Mouse (Mus musculus): ENCODE measurements at regions not wholly inside any gene's neighbourhood (a gene's known extent, or its start where the extent isn't known, plus 50 kb on each side); places are given as distances from the start of the nearest gene placed in this dataset.
"Not testable (repeated sequence)": the region's sequence is repeated elsewhere in the genome, so short reads cannot be mapped to it uniquely, and the experiment has no call there.

DNA sequence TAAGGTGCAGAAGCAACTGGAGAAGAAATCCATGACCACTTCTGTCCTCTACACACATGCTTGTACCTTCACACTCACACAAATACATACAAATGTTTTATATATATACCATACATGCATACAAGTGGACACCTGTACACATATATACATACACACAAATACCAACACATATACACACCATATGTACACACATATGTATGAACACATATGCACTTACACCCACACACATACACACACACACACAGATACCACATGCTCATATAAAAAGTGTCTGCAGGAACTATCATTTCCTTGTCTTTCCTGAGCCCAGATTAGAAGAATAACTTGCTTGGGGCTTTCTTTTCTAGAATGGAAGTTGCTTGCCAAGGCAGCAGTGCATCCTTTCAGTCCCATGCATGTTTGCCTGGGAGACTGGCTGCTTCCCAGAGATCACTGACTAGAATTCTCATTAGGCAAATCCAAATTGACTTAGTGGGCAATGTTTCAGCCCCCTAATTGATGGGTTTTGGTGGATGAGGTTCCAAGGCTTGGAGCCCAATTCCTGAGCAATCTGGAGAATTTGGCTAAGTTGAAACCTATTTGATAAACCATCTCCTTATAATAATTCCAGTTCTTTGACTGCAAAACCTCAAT, 169.2 kb upstream of the Hddc2 start:
- DNase-seq (ENCODE audit: low spot score) = no peak

DNA sequence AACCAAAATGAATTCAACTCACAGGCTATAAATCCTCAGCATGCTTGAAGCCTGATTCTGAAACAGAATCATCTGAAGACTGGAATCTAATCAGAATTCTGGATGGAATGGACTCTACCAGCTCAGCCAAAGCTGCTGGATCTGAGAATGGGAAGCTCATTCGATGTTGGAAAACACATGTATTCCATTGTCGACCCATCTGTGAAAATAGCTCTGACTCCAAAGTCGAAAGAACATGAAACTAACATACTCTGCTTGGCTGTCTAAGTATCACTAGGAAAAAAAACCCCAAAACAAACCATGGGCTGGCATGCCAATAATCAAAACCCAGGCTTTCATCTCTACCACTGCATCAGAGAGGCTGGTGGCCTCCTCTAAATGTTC, 168.7 kb upstream of the Hddc2 start:
- no peak for DNase-seq (ENCODE audit: low spot score)

DNA sequence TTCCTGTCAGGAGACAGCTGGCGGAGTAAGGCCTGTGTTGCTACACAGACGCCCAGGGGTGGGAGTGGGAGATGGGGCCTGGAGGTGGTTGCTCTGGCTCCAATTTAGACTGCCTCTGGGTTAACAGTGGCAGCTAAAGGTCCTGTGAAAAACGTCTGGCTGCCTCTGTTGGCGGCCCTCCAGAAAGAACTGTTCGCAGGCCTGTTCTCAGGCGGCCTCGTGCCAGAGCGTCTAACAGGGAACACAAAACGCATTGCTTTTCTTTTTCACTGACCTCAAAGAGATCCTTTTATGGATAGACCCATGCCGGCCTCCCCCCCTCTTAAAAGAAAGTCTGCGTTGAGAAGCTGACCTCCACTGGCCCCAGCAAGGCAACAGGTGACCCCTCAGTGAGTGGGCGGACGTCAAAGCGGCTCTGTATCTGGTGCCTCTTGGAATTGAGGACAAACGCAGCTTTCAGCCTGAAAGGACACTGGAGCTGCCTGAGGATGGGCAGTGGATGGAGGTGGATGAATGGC, 140.0 kb upstream of the Hddc2 start:
- DNase-seq (ENCODE audit: low spot score) = peak; percentile 24

GRCm38 (mm10) chr10:31189577-31189976, 123.6 kb upstream of the Hddc2 start:
- DNase-seq (ENCODE audit: low spot score) = no peak

DNA sequence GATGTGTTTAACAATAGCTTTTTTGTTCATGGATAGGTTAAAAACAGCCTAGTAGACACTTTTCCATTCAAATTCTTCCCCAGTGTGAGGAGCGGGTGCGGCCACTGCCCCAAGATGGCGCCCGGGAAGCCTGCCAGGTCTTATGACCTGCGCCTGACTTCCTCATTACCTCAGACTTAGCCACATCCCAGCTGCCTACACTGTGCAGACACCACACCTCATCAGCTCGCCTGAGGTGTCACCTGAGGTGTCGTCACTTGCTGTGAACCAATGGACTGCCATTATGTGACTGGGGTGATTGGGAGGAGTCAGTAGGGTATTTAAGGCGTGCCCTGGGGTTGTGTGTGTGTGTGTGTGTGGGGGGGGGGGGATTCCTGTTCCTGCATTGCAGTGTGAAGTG, 101.0 kb upstream of the Hddc2 start:
- DNase-seq (ENCODE audit: low spot score) = not testable (repeated sequence)

DNA sequence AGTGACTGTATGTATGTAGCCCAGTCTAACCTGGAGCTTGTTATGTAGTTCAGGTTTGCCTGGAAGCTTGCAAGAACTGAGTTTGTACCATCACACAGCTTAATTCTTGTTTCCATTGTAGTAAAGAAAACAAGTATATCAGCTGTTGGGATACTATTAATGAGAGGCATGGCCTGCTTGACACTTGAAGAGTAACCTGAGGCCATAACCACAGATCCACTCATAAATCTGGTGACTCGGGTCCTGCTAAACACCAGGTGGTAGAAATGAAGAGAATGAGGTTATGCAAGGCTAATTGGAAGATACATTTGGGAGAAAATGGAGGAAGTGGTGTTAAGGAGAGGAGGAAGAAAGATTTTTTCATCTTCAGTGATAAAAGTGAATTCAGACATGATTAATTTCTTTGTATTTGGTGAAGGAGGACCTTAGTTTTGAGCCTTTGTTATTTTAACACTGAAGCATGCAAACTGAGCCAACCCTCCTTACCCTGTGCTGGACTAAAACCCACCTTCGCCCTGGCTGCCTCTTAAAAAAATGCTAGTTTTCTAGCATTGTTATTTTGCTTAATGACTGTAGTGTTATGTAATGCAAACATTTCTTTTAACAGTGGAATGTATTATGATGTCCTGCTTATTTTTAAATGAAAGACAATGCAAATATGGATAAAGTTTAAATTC, 100.3 kb upstream of the Hddc2 start:
- DNase-seq (ENCODE audit: low spot score) = no peak

- DNase-seq (ENCODE audit: low spot score) = peak; percentile 44
Observed at GRCm38 (mm10) chr10:31221902-31222301, 91.3 kb upstream of the Hddc2 start.

- no peak for DNase-seq (ENCODE audit: low spot score)
Observed at GRCm38 (mm10) chr10:31229078-31229477, 84.1 kb upstream of the Hddc2 start.

GRCm38 (mm10) chr10:31242442-31242966, 70.7 kb upstream of the Hddc2 start:
- DNase-seq (ENCODE audit: low spot score) = no peak

- no peak for DNase-seq (ENCODE audit: low spot score)
Observed at GRCm38 (mm10) chr10:31252584-31253381, 60.4 kb upstream of the Hddc2 start.

- no peak for DNase-seq (ENCODE audit: low spot score)
Observed at GRCm38 (mm10) chr10:31256934-31257333, 56.2 kb upstream of the Hddc2 start.

- DNase-seq (ENCODE audit: low spot score) = no peak
Observed at GRCm38 (mm10) chr10:31257611-31258010, 55.6 kb upstream of the Hddc2 start.

GRCm38 (mm10) chr10:31260914-31261313, 52.3 kb upstream of the Hddc2 start:
- DNase-seq (ENCODE audit: low spot score) = no peak

All from embryo, embryonic 10.5 days (tissue).